Mouse (Mus musculus): ENCODE measurements around the gene Zfp652.

Gene Zfp652

GRCm38 (mm10) chr11:95764806-95765205, 52.3 kb downstream of the Zfp652 start:
- in situ Hi-C loops (cut with MboI, MseI): no loop called here

- in situ Hi-C loops (cut with MboI, MseI): no loop called here
Observed at GRCm38 (mm10) chr11:95765334-95765733, 52.9 kb downstream of the Zfp652 start.

GRCm38 (mm10) chr11:95768244-95768643, 55.8 kb downstream of the Zfp652 start:
- in situ Hi-C loops (cut with MboI, MseI): no loop called here

GRCm38 (mm10) chr11:95769208-95769607, 56.7 kb downstream of the Zfp652 start:
- in situ Hi-C loops (cut with MboI, MseI): no loop called here

- in situ Hi-C loops (cut with MboI, MseI): no loop called here
Observed at GRCm38 (mm10) chr11:95770720-95771364, 58.4 kb downstream of the Zfp652 start.

GRCm38 (mm10) chr11:95771665-95772064, 59.2 kb downstream of the Zfp652 start:
- in situ Hi-C loops (cut with MboI, MseI): no loop called here

- in situ Hi-C loops (cut with MboI, MseI): no loop called here
Observed at GRCm38 (mm10) chr11:95773264-95773663, 60.8 kb downstream of the Zfp652 start.

GRCm38 (mm10) chr11:95777323-95778297, 65.1 kb downstream of the Zfp652 start:
- in situ Hi-C loops (cut with MboI, MseI): no loop called here

GRCm38 (mm10) chr11:95778831-95779251, 66.4 kb downstream of the Zfp652 start:
- in situ Hi-C loops (cut with MboI, MseI): no loop called here

- in situ Hi-C loops (cut with MboI, MseI): no loop called here
Observed at GRCm38 (mm10) chr11:95779366-95779765, 66.9 kb downstream of the Zfp652 start.

- in situ Hi-C loops (cut with MboI, MseI): no loop called here
Observed at GRCm38 (mm10) chr11:95780480-95780879, 68.0 kb downstream of the Zfp652 start.

GRCm38 (mm10) chr11:95781557-95781956, 69.1 kb downstream of the Zfp652 start:
- in situ Hi-C loops (cut with MboI, MseI): no loop called here

- in situ Hi-C loops (cut with MboI, MseI): no loop called here
Observed at GRCm38 (mm10) chr11:95783457-95783856, 71.0 kb downstream of the Zfp652 start.

- in situ Hi-C loops (cut with MboI, MseI): no loop called here
Observed at GRCm38 (mm10) chr11:95783958-95784357, 71.5 kb downstream of the Zfp652 start.

- in situ Hi-C loops (cut with MboI, MseI): no loop called here
Observed at GRCm38 (mm10) chr11:95785675-95786074, 73.2 kb downstream of the Zfp652 start.

- in situ Hi-C loops (cut with MboI, MseI): no loop called here
Observed at GRCm38 (mm10) chr11:95786511-95786910, 74.0 kb downstream of the Zfp652 start.

- in situ Hi-C loops (cut with MboI, MseI): no loop called here
Observed at GRCm38 (mm10) chr11:95789451-95789891, 77.0 kb downstream of the Zfp652 start.

- in situ Hi-C loops (cut with MboI, MseI): no loop called here
Observed at GRCm38 (mm10) chr11:95791787-95792186, 79.3 kb downstream of the Zfp652 start.

GRCm38 (mm10) chr11:95792950-95793509, 80.6 kb downstream of the Zfp652 start:
- in situ Hi-C loops (cut with MboI, MseI): no loop called here

- in situ Hi-C loops (cut with MboI, MseI): no loop called here
Observed at GRCm38 (mm10) chr11:95794201-95794600, 81.7 kb downstream of the Zfp652 start.

GRCm38 (mm10) chr11:95795582-95795981, 83.1 kb downstream of the Zfp652 start:
- in situ Hi-C loops (cut with MboI, MseI): no loop called here

- in situ Hi-C loops (cut with MboI, MseI): no loop called here
Observed at GRCm38 (mm10) chr11:95805010-95805409, 92.5 kb downstream of the Zfp652 start.

All from T-helper 17 cell (primary cell).